Mouse (Mus musculus) NIH3T3 (cell line): Measurements from ENCODE around the gene Med28.

ENCODE experiments used
- DNase-seq: peaks from one replicate; pipeline ENCODE4 v3.0.0-alpha.2; 2012; ENCODE audit warnings: low read depth

The Med28 gene

DNA sequence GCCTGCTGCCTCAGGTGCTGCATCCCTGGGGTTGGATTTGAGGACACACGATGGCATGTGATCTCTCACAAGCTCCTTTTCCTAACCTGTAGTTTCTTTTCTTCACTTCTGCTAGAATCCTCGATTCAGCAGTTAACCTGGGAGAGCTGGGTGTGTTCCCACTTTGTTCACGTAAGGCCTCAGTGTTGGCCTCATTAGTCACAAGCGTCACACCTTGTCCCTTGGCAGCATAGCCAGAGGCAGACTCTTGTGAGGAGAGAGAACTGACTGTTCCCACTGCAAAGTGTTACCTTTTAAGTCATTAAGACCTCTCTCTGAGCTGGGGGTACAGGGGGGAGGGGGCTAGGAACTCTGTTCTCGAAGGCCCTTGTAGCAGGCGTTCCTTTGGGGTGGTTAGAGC, 7.1 kb upstream of the Med28 start:
- no peak for DNase-seq

DNA sequence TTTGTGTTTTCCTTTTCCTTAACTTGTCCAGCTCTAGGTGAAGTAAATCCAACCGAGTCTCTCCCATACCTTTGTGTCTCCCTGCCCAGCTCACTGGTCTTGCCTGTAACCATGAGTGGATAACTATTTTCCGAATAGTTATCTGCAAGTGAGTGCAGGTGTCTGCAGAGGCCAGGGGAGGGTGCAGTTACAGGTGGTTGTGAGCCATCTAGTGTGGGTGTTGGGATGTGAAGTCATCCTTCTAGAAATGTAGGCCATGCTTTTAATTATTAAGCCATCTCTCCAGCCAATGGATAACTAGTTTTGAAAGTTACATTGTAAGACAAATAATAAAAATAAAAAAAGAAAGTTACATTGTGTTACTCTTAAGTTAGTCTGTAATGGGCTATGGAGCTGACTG, 6.5 kb upstream of the Med28 start:
- DNase-seq: no peak

GRCm38 (mm10) chr5:45514599-45514998, 5.4 kb upstream of the Med28 start:
- no peak for DNase-seq

DNA sequence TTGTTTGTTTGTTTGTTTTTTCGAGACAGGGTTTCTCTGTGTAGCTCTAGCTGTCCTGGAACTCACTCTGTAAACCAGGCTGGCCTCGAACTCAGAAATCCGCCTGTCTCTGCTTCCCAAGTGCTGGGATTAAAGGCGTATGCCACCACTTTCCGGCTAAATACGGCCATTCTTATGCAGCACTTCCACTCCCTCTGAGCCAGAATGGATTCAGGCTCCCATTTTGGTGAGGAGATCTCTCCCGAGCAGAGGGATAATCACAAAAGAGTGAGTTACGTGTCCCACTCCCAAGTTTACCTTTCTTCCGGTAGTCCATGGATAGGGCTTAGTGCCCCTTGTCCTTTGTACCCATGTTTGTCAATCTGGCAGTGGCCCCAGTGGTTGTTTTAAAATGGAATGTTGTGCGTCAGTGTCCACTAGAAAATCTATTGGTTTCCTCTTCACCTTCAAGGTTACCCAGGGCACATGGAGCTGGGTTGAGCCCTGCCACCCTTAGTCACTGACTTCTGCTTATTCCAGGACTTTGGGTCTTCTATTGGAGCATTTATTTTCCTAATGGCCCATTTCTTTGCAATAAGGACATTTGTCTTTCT, 4.8 kb upstream of the Med28 start:
- no peak for DNase-seq

- no peak for DNase-seq
These were observed 731 bp downstream of the Med28 start for GRCm38 (mm10) chr5:45520809-45521110.

- DNase-seq: no peak
These were observed 1.6 kb downstream of the Med28 start for GRCm38 (mm10) chr5:45521601-45522000.

- DNase-seq: no peak
These were observed 5.1 kb downstream of the Med28 start for GRCm38 (mm10) chr5:45525101-45525500.

DNA sequence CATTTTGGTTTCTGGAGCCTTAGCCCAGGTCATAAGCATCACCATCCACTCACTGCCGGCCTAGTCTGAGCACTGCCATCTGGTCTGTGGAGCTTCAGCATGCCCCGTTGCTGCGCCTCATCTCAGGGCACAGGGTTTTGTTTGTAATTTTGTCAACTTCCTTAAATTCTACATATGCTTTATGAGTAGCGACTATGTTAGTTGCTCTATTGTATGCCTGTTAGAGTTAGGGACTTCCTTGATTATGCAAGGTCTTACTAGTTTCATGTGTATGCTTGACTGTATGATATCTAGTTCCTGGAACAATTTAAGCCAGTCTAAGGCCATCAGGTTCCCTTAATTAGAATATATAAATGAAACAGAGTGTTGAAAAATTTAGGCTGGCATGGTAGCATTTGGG, 6.3 kb downstream of the Med28 start:
- DNase-seq: no peak

- DNase-seq: peak; percentile 65
These were observed 9.7 kb downstream of the Med28 start for GRCm38 (mm10) chr5:45529696-45530095.

DNA sequence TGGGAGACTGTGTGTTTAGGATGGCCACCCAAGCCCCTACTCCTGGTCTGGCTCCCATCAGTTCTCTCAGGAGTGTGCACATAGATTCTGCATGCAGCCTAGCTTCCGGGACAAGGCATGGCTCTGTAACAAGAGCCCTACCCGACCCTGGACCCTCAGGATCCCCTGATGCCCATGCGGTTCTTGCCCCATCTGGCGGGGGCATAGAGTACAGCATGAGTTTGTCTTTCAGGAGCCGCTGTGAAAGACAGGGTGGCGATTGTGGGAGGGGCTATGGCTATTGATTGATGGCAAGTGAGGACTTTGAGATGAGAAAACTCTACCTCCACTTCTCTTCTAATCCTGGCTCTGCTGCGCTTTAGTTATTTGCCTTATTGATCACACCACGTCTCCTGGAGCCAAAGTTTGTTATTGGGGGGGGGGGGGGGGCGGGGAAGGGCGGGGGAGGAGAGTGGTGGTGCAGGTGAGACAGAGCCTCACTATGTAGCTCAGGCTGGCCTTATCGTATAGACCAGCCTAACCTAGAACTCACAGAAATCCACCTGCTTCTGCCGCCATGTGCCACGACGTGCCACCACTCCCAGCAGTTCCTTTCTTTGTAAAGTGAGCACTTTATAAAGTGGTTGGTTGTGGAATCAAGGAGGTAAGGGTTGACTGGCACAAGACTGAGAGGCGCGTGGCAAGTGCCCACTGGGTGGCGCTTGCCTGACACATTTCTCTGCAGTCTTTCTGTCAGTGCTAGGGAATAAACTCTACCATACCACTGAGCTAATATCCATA, 14.5 kb downstream of the Med28 start:
- DNase-seq: peak; percentile 51

GRCm38 (mm10) chr5:45535177-45535576, 15.1 kb downstream of the Med28 start:
- no peak for DNase-seq

- DNase-seq: no peak
These were observed 19.5 kb downstream of the Med28 start for GRCm38 (mm10) chr5:45539502-45539901.

GRCm38 (mm10) chr5:45543374-45543773, 23.3 kb downstream of the Med28 start:
- DNase-seq: peak; percentile 43

DNA sequence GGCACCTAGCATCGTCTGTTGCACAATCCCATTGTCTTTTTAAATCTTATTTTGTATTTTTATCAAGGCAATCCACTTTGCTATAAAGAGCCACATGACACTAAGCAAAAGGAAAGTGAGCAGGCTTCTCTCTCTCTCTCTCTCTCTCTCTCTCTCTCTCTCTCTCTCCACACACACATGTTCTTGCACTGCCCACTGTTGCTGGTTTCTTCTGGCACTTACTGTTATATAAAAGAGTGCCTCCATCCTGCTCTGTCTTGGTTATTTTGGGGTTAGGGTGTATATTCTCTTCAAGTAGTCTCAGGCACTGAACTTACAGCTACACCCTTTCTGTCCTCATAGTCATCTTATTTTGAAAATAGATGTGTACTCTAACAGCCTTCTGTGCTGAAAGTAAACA, 29.6 kb downstream of the Med28 start:
- no peak for DNase-seq

DNA sequence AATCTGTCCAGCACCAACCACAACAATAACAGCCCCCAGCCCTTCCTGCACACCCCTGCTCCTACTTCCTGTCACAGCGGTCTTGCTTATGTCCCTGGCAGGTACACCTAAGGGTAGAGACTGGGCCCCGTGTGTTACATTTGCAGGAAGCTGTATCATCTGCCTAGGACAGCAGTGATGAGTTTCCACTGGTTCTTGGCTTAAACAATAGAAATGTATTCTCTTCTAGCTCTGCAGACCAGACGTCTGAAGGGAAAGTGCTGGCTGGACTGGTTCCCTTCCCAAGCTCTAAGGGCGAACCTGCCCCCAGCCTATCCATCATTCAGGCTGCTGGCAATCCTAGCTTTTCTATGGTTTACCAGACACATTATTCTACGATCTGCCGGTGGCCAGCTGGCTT, 44.0 kb downstream of the Med28 start:
- no peak for DNase-seq

- no peak for DNase-seq
These were observed 45.8 kb downstream of the Med28 start for GRCm38 (mm10) chr5:45565829-45566228.

GRCm38 (mm10) chr5:45572816-45573215, 52.8 kb downstream of the Med28 start:
- no peak for DNase-seq

DNA sequence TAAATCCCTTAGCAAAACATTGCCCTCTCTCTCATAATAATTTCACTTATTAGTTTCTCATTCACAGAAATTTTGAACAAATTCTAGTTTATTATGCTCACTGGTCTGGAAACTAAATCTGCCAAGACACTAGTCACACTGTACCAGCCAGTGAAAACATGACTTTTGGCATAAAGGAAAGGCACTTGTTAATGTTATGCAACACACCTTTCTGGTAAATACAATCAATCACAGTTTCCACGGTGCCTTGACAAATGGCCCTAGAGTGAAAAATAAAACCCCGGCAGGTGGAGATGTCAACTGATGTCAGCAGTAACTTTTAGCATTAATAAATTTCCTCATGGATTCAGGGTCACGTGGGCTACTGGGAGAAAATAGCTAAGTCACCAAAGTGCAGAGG, 56.7 kb downstream of the Med28 start:
- no peak for DNase-seq

- DNase-seq: peak; percentile 7
These were observed 57.3 kb downstream of the Med28 start for GRCm38 (mm10) chr5:45577376-45577775.
